Mouse (Mus musculus) urinary bladder, postnatal 4 days (tissue): ENCODE data around the gene Stum.
"Not testable (repeated sequence)": the region's sequence is repeated elsewhere in the genome, so short reads cannot be mapped to it uniquely, and the experiment has no call there.

Source experiments
- DNase-seq, 2 experiments: peaks; one replicate each; pipeline ENCODE4 v3.0.0; 2021 to 2022; ENCODE audit warnings: low spot score in 2 of 2

Stum gene

DNA sequence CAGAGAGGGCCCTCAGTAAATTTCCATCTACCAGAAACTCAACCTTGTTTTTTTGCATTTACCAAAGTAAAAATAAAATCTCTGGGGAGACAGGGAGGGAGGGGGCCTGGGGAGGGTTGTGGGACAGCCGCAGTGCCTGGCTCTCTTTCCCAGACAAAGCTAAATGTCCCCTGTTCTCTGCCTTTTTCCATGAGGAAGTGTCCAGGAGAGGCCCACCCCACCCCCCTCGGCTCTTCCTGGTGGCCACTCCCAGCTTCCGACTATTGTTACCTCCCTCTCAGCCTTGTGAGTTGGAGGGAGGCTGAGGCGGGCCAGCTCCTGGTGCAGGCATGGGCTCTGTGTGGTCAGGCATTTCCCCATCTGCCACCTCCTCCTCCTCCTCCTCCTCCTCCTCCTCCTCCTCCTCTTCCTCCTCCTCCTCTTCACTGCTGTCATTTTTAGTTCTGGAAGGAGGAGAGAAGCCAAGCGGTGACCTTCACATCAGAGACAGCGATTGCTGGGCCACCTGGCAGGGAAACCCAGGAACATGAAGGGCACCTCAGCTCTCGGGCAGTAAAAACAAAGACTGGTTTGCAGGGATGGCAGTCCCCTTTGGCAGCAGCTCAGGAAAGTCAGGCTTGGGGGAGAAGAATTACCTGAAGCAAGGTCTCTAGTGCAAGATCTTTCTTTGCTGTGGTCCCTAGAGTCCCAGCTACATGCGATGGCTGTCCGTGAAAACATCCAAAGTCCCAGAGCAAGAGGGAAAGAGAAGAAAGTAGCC lies 77.5 kb downstream of the Stum start:
- no peak for DNase-seq

DNA sequence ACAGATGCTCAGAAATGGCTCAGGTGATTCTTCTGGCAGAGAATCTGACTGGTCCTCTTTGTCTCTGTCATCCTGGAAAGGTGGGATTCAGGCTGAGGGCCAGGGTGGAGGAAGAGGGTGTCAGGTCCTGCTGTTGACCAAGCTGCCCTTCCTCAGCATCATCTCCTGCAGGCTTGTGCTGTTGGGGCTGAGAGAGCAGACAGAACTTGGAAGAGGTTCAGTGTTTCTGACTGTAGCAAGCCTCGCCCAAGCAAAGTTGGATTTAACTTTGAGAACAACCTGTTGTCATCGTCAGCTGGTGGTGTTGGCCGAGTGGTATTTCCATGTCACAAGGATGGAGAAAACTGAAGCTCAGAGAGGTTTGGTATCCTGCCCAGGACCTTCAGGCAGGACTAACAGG lies 78.6 kb downstream of the Stum start:
- DNase-seq, result no peak

GRCm38 (mm10) chr1:180403694-180404606 lies 79.4 kb downstream of the Stum start:
- no peak for DNase-seq

GRCm38 (mm10) chr1:180403357-180403693 lies 80.0 kb downstream of the Stum start:
- DNase-seq, result no peak

- DNase-seq, result no peak
Observed at GRCm38 (mm10) chr1:180402481-180403081, 80.7 kb downstream of the Stum start.

GRCm38 (mm10) chr1:180401725-180402124 lies 81.6 kb downstream of the Stum start:
- DNase-seq, result no peak

DNA sequence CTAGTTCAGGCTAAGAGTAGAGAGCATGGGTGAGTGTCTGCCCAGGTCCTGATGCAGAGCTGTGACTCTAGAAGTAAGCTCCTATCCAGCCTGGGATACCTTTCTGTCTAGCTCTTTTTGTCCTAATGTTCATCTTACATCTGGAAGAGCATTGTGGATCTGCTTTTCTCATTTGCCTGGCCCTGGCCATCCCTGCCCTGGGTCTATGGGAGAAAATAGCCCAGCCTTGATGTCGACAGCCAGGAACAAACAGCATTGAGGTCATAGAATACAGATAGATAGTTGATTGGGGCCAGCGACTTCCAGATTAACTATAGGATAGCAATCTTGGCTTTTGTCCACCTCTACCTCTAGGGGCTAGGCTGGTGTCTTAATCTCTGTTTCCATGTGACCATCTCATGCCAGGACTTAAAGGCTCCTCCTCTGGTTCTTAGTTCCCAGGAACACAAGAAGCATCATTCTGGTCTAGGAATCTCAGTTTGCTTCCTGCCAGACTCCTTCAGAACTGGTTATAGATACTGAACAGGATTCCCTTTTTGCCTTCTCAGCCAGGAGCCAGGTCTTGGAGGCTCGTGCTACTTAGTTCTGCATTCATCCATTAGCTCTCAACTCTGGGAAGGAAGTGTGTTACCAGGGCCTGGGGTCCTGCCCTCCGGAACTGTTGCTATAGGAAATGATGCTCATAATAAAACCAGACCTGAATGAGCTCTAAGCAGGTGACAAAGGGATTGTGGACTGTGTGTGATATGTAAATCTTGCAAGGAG lies 82.4 kb downstream of the Stum start:
- DNase-seq, result no peak

DNA sequence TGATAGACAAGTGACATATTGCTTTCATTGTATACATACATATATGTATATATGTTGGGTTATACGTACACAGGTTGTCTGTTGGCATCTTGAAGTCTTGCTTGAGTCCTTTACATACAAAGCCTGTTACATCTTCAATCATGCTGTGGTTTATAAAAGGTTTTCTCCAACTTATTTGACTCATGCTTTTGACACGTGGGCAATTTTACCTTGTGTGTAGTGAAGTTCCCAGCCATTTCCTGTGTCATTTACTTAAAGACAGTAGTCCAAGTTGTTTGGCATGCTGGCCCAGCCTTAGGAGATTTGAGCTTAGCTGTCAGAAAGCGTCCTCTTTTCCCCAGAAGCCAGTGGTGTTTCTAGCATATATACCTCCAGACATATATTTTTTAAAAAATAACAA lies 84.9 kb downstream of the Stum start:
- DNase-seq, result no peak

- no peak for DNase-seq
Observed at GRCm38 (mm10) chr1:180397734-180398133, 85.6 kb downstream of the Stum start.

DNA sequence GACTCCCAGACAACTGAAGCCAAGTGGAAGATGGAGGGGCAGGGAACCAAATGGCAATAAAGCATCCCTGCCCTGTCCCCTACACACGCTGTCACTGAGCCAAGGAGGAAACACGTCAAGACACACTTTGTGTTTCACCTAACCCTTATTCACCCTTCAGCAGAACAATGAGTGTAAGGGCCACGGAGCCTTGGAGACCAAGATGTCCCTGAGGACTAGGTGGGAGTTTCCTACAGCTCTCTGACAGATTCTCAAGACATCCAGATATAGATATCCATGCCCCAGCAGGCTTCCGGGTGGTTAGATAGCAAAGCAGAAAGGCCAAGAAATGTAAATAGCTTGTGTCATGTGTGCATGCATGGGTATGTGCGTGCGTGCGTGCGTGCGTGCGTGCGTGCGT lies 89.4 kb downstream of the Stum start:
- no peak for DNase-seq

DNA sequence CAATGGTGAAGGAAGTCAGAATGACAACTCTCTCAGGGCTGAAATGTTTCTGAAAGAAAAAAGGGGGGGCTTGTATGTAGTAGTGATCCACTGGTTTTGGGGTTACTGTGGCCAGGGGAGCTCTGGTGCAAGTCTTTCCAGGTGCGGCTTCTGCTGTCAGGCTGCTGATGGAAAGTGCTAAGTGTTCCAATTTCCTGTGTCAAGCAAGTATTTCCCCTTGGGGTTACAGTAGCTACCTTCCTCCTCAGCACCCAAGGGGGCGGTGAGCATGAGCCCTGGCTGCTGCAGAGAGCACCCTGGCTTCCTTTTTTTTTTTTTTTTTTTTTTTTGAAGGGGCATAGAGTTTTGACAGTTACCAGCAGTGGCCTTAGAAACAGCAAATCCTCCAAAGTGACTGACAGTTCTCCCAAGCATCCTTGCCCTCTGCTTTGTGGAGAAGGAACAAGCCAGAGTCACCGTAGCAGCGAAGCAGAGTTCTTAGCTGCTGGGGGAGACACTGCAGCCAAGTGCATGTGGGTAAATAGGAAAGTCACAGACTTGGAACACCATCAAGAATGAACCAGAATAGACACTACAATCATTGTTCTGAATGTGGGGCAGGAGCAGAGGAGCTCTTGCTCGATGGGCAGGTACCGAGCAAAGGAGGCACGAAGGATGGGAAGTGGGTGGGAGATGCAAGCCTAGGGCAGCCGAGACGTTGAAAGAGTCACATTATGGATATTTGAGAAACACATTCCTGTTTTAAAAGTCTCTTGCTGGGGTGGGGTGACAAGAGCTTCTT lies 90.1 kb downstream of the Stum start:
- no peak for DNase-seq

GRCm38 (mm10) chr1:180392137-180392798 lies 91.0 kb downstream of the Stum start:
- no peak for DNase-seq

DNA sequence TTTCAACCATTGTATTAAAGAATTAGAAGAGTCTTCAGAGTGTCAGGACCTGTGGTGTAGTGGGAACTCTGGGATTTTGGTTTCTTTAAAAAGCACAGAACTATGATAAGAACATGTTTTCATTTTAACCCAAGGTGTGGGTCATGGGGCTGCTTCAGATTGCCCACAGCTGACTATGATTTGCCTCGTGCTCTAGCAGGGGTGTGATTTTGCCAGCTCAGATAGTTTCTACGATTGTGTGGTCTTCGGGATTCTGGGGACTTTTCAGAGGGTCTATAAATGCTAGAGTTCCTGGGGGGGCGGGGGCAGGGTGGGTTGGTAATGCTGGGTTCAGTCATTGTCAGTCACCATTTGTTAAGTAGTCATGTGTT lies 91.7 kb downstream of the Stum start:
- DNase-seq, result no peak

DNA sequence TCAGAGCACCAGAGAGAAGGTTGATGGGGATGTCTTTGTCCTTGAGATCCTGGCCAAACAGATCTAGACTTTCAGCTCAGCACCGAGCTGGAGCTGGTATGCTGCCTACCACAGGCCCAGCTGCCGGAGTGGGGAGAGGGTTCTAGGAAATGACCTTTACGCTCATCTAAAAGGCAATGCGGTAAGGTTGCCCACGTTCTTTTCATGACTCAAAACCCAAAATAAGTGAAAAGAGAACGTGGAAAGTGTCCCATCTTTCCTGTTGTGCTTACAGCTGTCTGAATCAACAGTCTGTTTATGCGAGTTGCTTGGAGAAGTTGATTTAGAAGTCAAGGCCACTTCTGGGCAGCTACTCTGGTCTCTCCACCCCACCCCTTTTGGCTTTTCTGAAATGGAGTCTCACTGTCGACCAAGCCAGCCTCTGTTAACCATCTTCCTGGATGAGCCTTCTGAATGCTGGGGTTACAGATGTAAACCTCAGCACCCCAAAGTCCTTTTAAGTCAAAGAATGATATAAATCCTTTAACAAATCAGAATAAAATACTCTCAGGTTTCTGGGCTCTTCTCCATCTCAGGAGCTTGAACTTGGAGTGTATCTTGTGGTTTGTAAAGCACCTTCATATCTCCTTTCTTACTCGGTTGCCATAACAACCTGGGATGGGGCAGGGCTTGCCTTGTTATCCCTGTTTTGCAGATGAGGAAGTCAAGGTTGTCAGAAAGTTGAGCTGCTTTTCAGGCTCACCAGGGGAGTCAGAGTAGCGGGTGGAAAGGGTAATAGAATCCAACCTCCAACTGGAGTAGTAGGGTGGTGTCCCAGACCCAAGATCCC lies 92.3 kb downstream of the Stum start:
- no peak for DNase-seq

DNA sequence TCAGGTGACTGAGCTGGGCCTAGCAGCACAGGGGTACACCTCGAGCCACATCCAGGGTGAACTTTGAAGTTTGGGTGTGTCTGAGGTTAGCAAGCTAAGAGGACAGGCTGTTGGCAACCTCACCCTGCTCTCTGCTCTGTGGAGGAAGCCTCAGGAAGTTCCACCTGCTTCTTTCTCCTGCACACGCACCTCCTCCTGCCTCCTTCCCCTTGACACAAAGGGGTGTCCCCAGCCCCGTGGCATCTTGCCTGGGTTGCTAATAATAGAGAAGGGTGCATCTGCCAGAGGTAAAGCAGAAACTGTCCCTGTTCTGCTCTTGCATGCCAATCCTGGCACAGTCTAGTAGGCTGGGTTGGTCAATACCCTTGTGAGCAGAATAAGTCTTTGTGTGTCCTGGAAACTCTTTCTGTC lies 93.0 kb downstream of the Stum start:
- no peak for DNase-seq

- DNase-seq, result not testable (repeated sequence)
Observed at GRCm38 (mm10) chr1:180389213-180389760, 94.0 kb downstream of the Stum start.

DNA sequence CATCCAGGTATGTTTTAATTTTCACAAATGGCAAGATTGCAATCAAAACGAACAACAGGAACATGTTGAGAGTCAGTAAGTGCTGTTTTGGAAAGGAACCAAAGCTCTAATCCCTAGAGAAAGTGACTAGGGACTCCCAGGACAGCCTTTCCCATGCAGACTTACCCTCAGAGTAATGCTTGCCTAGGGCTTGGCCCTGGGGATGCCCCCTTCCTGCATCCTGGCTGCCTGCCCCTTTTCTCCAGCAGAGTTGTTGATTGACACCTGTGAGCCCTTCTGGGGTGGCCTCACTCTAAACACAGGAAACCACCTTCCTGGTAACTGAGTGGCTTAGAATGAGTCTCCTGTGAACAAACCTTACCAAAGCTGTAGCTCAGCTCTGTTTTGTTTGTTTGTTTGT lies 94.8 kb downstream of the Stum start:
- DNase-seq, result no peak

GRCm38 (mm10) chr1:180387750-180388480 lies 95.4 kb downstream of the Stum start:
- no peak for DNase-seq
